Mouse (Mus musculus) megakaryocyte, embryonic 14.5 days (primary cell): Measurements from ENCODE around the gene Itgb5.

ENCODE experiments used
- FLI1 ChIP-seq: IDR thresholded peaks from 2 replicates; pipeline ENCODE4 v1.6.1; 2012; ENCODE audit warnings: low read length, inconsistent platforms, mixed read lengths
- GATA1 ChIP-seq: IDR thresholded peaks from 3 replicates; pipeline ENCODE4 v1.6.1; 2012; ENCODE audit warnings: mixed read lengths, low read length, inconsistent platforms, borderline replicate concordance

- no peak for TF ChIP-seq GATA1
- TF ChIP-seq FLI1, result no peak
Observed at GRCm38 (mm10) chr16:33938311-33939132, 109.1 kb downstream of the Itgb5 start.
